In genomic region chr17:24469336-24469909, GRCm38 (mm10) we compare ENCODE assay signal across 8 mouse cellular contexts. TPM values are rescaled to one million over a fixed set of nuclear protein-coding genes. Genes with fewer than 3 reads are reported as not detected.
DNase-seq lines count a peak whose midpoint lies in the region; ATAC-seq and TF ChIP-seq lines count a peak whose summit lies in the region.

No protein-coding gene starts in this region.

- H3K4me1 ChIP-seq in lung, embryonic 15.5 days: peaks cover 26% of the 10 kb centered on the region
- peaks cover 10% of the 10 kb centered on the region; the same call in 1 of the 2 replicates for H3K4me1 ChIP-seq in embryonic fibroblast, embryonic 13.5 days (ENCODE audit: control insufficient read depth, insufficient read depth, low read length)
- H3K4me1 ChIP-seq in limb, embryonic 10.5 days: peaks cover 33% of the 10 kb centered on the region
- H3K4me1 ChIP-seq in neural tube, embryonic 15.5 days: peaks cover 37% of the 10 kb centered on the region

- peaks cover 3% of the 10 kb centered on the region; the same call in 1 of the 2 replicates for H3K36me3 ChIP-seq in lung, embryonic 15.5 days
- peaks cover 23% of the 10 kb centered on the region for H3K36me3 ChIP-seq in limb, embryonic 10.5 days
- peaks cover 10% of the 10 kb centered on the region; the same call in 1 of the 2 replicates for H3K36me3 ChIP-seq in neural tube, embryonic 15.5 days

- no peaks in the 10 kb centered on the region for H3K27me3 ChIP-seq in lung, embryonic 15.5 days
- H3K27me3 ChIP-seq in limb, embryonic 10.5 days (ENCODE audit: low read depth, poor library complexity, severe bottlenecking): no peaks in the 10 kb centered on the region
- H3K27me3 ChIP-seq in neural tube, embryonic 15.5 days (replicated peaks): no peaks in the 10 kb centered on the region

- no peak for TF ChIP-seq CTCF in embryonic fibroblast, embryonic 13.5 days (IDR thresholded peaks at IDR 0.05; ENCODE audit: borderline replicate concordance, insufficient read depth, low read length)

- peak overlapping the region; percentile 95 for H3K4me2 ChIP-seq in lung, embryonic 15.5 days
- peak overlapping the region; percentile 99 for H3K4me2 ChIP-seq in neural tube, embryonic 15.5 days

- H3K4me3 ChIP-seq in lung, embryonic 15.5 days: peak overlapping the region; percentile 83
- peak overlapping the region; percentile 66 for H3K4me3 ChIP-seq in embryonic fibroblast, embryonic 13.5 days (ENCODE audit: insufficient read depth, low read length)
- peak overlapping the region; percentile 88 for H3K4me3 ChIP-seq in limb, embryonic 10.5 days
- H3K4me3 ChIP-seq in neural tube, embryonic 15.5 days (replicated peaks): peak overlapping the region; percentile 92

- peak overlapping the region; percentile 87 for H3K9ac ChIP-seq in lung, embryonic 15.5 days
- H3K9ac ChIP-seq in neural tube, embryonic 15.5 days (replicated peaks): peak overlapping the region; percentile 92

- no peaks in the 10 kb centered on the region for H3K9me3 ChIP-seq in lung, embryonic 15.5 days
- no peaks in the 10 kb centered on the region for H3K9me3 ChIP-seq in limb, embryonic 10.5 days (replicated peaks)
- no peaks in the 10 kb centered on the region for H3K9me3 ChIP-seq in neural tube, embryonic 15.5 days (replicated peaks)

- WGBS in lung, embryonic 15.5 days: 13% methylated on average over 7 of the region's 7 CpGs
- 17% methylated on average over 7 of the region's 7 CpGs for WGBS in limb, embryonic 10.5 days
- WGBS in neural tube, embryonic 15.5 days: 16% methylated on average over 7 of the region's 7 CpGs

- no peak for DNase-seq in lung, postnatal 4 days
- DNase-seq in limb, embryonic 10.5 days (ENCODE audit: low spot score): no peak
- no peak for DNase-seq in adrenal gland, postnatal 36 days
- DNase-seq in cerebellum, postnatal 4 days (ENCODE audit: low spot score in 2 of 2): no peak
- DNase-seq in adrenal gland, postnatal 25 days: no peak

- no peak for TF ChIP-seq POLR2A in embryonic fibroblast, embryonic 13.5 days (IDR thresholded peaks at IDR 0.05; ENCODE audit: low read depth, low read length)

- no peak for ATAC-seq in lung, embryonic 15.5 days (ENCODE audit: borderline replicate concordance, extremely low read depth, low FRiP score, low TSS enrichment)
- ATAC-seq in neural tube, embryonic 15.5 days (ENCODE audit: low FRiP score): no peak; the same call in 1 of the 2 replicates

- H3K27ac ChIP-seq in lung, embryonic 15.5 days: peak overlapping the region; percentile 89
- H3K27ac ChIP-seq in embryonic fibroblast, embryonic 13.5 days (ENCODE audit: insufficient read depth, low read length): peak overlapping the region; percentile 61
- peak overlapping the region; percentile 94 for H3K27ac ChIP-seq in limb, embryonic 10.5 days
- peak overlapping the region; percentile 91 for H3K27ac ChIP-seq in neural tube, embryonic 15.5 days (replicated peaks)

RNA-seq across cellular contexts. Expression of gene E4f1, which starts 0.7 kb away (rescaled TPM):
- 26.0 and 35.4 TPM in 2 replicates for polyA plus RNA-seq in lung, embryonic 15.5 days (2015; fragmentation: Nextera tagmentation; extraction: Ambion mirVana)
- 11.9 and 14.8 TPM in 2 replicates for polyA plus RNA-seq in embryonic fibroblast, embryonic 13.5 days (2011; ENCODE audit: insufficient read length, low read depth, missing spikeins)
- polyA plus RNA-seq in limb, embryonic 10.5 days (2016; fragmentation: Nextera tagmentation; extraction: Ambion mirVana): 35.0 and 38.7 TPM in 2 replicates
- 46.3 and 49.5 TPM in 2 replicates for polyA plus RNA-seq in neural tube, embryonic 15.5 days (2015; fragmentation: Nextera tagmentation; extraction: Ambion mirVana)
- 10 to 100 TPM; 16.8 to 20.2 TPM for total RNA-seq in adrenal gland, postnatal 36 days (2021)
- total RNA-seq in adrenal gland, postnatal 25 days (2021): 21.7 and 33.7 TPM in 2 replicates

RNA-seq across cellular contexts. Expression of gene Pgp, which starts 0.8 kb away (rescaled TPM):
- 56.2 and 57.4 TPM in 2 replicates for polyA plus RNA-seq in lung, embryonic 15.5 days (2015; fragmentation: Nextera tagmentation; extraction: Ambion mirVana)
- 21.1 and 21.5 TPM in 2 replicates for polyA plus RNA-seq in embryonic fibroblast, embryonic 13.5 days (2011; ENCODE audit: insufficient read length, low read depth, missing spikeins)
- 68.8 and 76.1 TPM in 2 replicates for polyA plus RNA-seq in limb, embryonic 10.5 days (2016; fragmentation: Nextera tagmentation; extraction: Ambion mirVana)
- 76.1 and 79.7 TPM in 2 replicates for polyA plus RNA-seq in neural tube, embryonic 15.5 days (2015; fragmentation: Nextera tagmentation; extraction: Ambion mirVana)
- total RNA-seq in adrenal gland, postnatal 36 days (2021): 10 to 100 TPM; 85.9 to 94.4 TPM
- total RNA-seq in adrenal gland, postnatal 25 days (2021): 71.8 and 83.4 TPM in 2 replicates

RNA-seq across cellular contexts. Expression of gene Bricd5, which starts 4.3 kb away (rescaled TPM):
- polyA plus RNA-seq in lung, embryonic 15.5 days (2015; fragmentation: Nextera tagmentation; extraction: Ambion mirVana): not detected in 2 replicates
- 0.50 TPM in 1 of 2 replicates, not detected in the other for polyA plus RNA-seq in embryonic fibroblast, embryonic 13.5 days (2011; ENCODE audit: insufficient read length, low read depth, missing spikeins)
- polyA plus RNA-seq in limb, embryonic 10.5 days (2016; fragmentation: Nextera tagmentation; extraction: Ambion mirVana): 0.24 TPM in 1 of 2 replicates, not detected in the other
- polyA plus RNA-seq in neural tube, embryonic 15.5 days (2015; fragmentation: Nextera tagmentation; extraction: Ambion mirVana): 0.73 TPM in 1 of 2 replicates, not detected in the other
- total RNA-seq in adrenal gland, postnatal 36 days (2021): under 1 TPM; 0.30 to 0.46 TPM
- total RNA-seq in adrenal gland, postnatal 25 days (2021): 0.85 and 0.95 TPM in 2 replicates

RNA-seq across cellular contexts. Expression of gene Mlst8, which starts 9.5 kb away (rescaled TPM):
- 31.6 and 34.5 TPM in 2 replicates for polyA plus RNA-seq in lung, embryonic 15.5 days (2015; fragmentation: Nextera tagmentation; extraction: Ambion mirVana)
- polyA plus RNA-seq in embryonic fibroblast, embryonic 13.5 days (2011; ENCODE audit: insufficient read length, low read depth, missing spikeins): 20.9 and 23.3 TPM in 2 replicates
- 31.6 and 42.2 TPM in 2 replicates for polyA plus RNA-seq in limb, embryonic 10.5 days (2016; fragmentation: Nextera tagmentation; extraction: Ambion mirVana)
- polyA plus RNA-seq in neural tube, embryonic 15.5 days (2015; fragmentation: Nextera tagmentation; extraction: Ambion mirVana): 29.5 and 33.1 TPM in 2 replicates
- total RNA-seq in adrenal gland, postnatal 36 days (2021): 10 to 100 TPM; 22.8 to 24.3 TPM
- 29.7 and 37.3 TPM in 2 replicates for total RNA-seq in adrenal gland, postnatal 25 days (2021)

RNA-seq across cellular contexts. Expression of gene Caskin1, which starts 19.0 kb away (rescaled TPM):
- polyA plus RNA-seq in lung, embryonic 15.5 days (2015; fragmentation: Nextera tagmentation; extraction: Ambion mirVana): 0.97 and 1.0 TPM in 2 replicates
- polyA plus RNA-seq in embryonic fibroblast, embryonic 13.5 days (2011; ENCODE audit: insufficient read length, low read depth, missing spikeins): not detected in 2 replicates
- 1.4 and 3.6 TPM in 2 replicates for polyA plus RNA-seq in limb, embryonic 10.5 days (2016; fragmentation: Nextera tagmentation; extraction: Ambion mirVana)
- 42.7 and 53.4 TPM in 2 replicates for polyA plus RNA-seq in neural tube, embryonic 15.5 days (2015; fragmentation: Nextera tagmentation; extraction: Ambion mirVana)
- 10 to 100 TPM; 14.7 to 25.7 TPM for total RNA-seq in adrenal gland, postnatal 36 days (2021)
- 26.2 and 60.8 TPM in 2 replicates for total RNA-seq in adrenal gland, postnatal 25 days (2021)
